Mouse (Mus musculus) cortical plate, adult 2 months (tissue): ENCODE results near the gene Ppp2r5a. TPM values are rescaled to one million over a fixed set of nuclear protein-coding genes. Genes with fewer than 3 reads are reported as not detected.
"Not testable (repeated sequence)": the region's sequence is repeated elsewhere in the genome, so short reads cannot be mapped to it uniquely, and the experiment has no call there.

ENCODE experiments used
- H3K27ac ChIP-seq: fragments of 200-500 bp; 2 replicates; pipeline ENCODE4 v1.5.1; 2012; ENCODE audit warnings: low read length, control low read depth, inconsistent platforms; ENCODE audit not compliant: insufficient read depth
- H3K4me1 ChIP-seq: fragments of 200-500 bp; 2 replicates; pipeline ENCODE4 v1.6.1; 2011; ENCODE audit warnings: low read length; ENCODE audit not compliant: control insufficient read depth, insufficient read depth
- H3K4me3 ChIP-seq: fragments of 200-500 bp; 2 replicates; pipeline ENCODE4 v1.5.1; 2011; ENCODE audit warnings: mild to moderate bottlenecking, low read length, control low read depth; ENCODE audit not compliant: insufficient read depth
- CTCF ChIP-seq: fragments of 200-500 bp; IDR thresholded peaks from 2 replicates; pipeline ENCODE4 v1.5.1; 2011; ENCODE audit warnings: mild to moderate bottlenecking, control low read depth, low read length; ENCODE audit not compliant: insufficient read depth; ENCODE audit errors: extremely low read depth
- POLR2A ChIP-seq: fragments of 200-500 bp; IDR thresholded peaks from 2 replicates; pipeline ENCODE4 v1.6.1; 2011; ENCODE audit warnings: mild to moderate bottlenecking, low read length, control low read depth; ENCODE audit not compliant: insufficient read depth; ENCODE audit errors: extremely low read depth
- polyA plus RNA-seq: library from polyadenylated mRNA; depleted of rRNA; stranded (reverse); fragments of >200 nt; gene quantifications from 2 replicates; pipeline ENCODE4 v1.2.3, GENCODE M21; 2012

The Ppp2r5a gene
- polyA plus RNA-seq, 1 experiment = 79.8 TPM

- Histone ChIP-seq H3K4me1 (peaks cover 5% of the 10 kb centered on the region), H3K27ac (no peak overlapping the region), H3K4me3 (no peak overlapping the region)
- TF ChIP-seq POLR2A (no peak), CTCF (no peak)
Observed at GRCm38 (mm10) chr1:191436647-191437046, 33.6 kb upstream of the Ppp2r5a start.

- no peak overlapping the region for H3K27ac ChIP-seq
Observed at GRCm38 (mm10) chr1:191435359-191435758, 32.3 kb upstream of the Ppp2r5a start.

GRCm38 (mm10) chr1:191432531-191432930 is 29.5 kb upstream of the Ppp2r5a start:
- Histone ChIP-seq H3K4me3 (no peak overlapping the region), H3K4me1 (peaks cover 6% of the 10 kb centered on the region), H3K27ac (no peak overlapping the region)
- TF ChIP-seq CTCF = no peak
- TF ChIP-seq POLR2A = no peak

More at GRCm38 (mm10) chr1:191435359-191435758, 32.3 kb upstream of the Ppp2r5a start:
- peaks cover 6% of the 10 kb centered on the region for H3K4me1 ChIP-seq
- TF ChIP-seq POLR2A (no peak), CTCF (no peak)
- no peak overlapping the region for H3K4me3 ChIP-seq

- Histone ChIP-seq H3K27ac (no peak overlapping the region), H3K4me1 (peaks cover 6% of the 10 kb centered on the region), H3K4me3 (no peak overlapping the region)
- no peak for TF ChIP-seq CTCF
- no peak for TF ChIP-seq POLR2A
Observed at GRCm38 (mm10) chr1:191432023-191432422, 29.0 kb upstream of the Ppp2r5a start.

- 0 out of 2 replicates have a peak, but pooled peaks cover 2% of the 10 kb centered on the region for H3K4me1 ChIP-seq
- no peak overlapping the region for H3K4me3 ChIP-seq
- TF ChIP-seq POLR2A = no peak
- H3K27ac ChIP-seq = no peak overlapping the region; the same call in 1 of the 2 replicates
Observed at GRCm38 (mm10) chr1:191430121-191430520, 27.0 kb upstream of the Ppp2r5a start.

GRCm38 (mm10) chr1:191425884-191426283 is 22.8 kb upstream of the Ppp2r5a start:
- Histone ChIP-seq H3K27ac (no peak overlapping the region), H3K4me3 (no peak overlapping the region), H3K4me1 (0 out of 2 replicates have a peak, but pooled peaks cover 2% of the 10 kb centered on the region)
- no peak for TF ChIP-seq POLR2A
- TF ChIP-seq CTCF = no peak

GRCm38 (mm10) chr1:191423201-191423600 is 20.1 kb upstream of the Ppp2r5a start:
- TF ChIP-seq CTCF = no peak
- no peak for TF ChIP-seq POLR2A

GRCm38 (mm10) chr1:191422714-191423113 is 19.6 kb upstream of the Ppp2r5a start:
- H3K4me3 ChIP-seq, H3K27ac ChIP-seq, H3K4me1 ChIP-seq: not testable (repeated sequence)

More at GRCm38 (mm10) chr1:191423201-191423600, 20.1 kb upstream of the Ppp2r5a start:
- Histone ChIP-seq H3K27ac (no peak overlapping the region), H3K4me1 (no peaks in the 10 kb centered on the region), H3K4me3 (no peak overlapping the region)

- no peak for TF ChIP-seq POLR2A
- no peak for TF ChIP-seq CTCF
- no peak overlapping the region for H3K4me3 ChIP-seq
- no peaks in the 10 kb centered on the region for H3K4me1 ChIP-seq
- H3K27ac ChIP-seq = no peak overlapping the region
Observed at GRCm38 (mm10) chr1:191422164-191422563, 19.1 kb upstream of the Ppp2r5a start.

GRCm38 (mm10) chr1:191421426-191421999 is 18.4 kb upstream of the Ppp2r5a start:
- Histone ChIP-seq H3K4me1 (no peaks in the 10 kb centered on the region), H3K27ac (no peak overlapping the region), H3K4me3 (no peak overlapping the region)
- TF ChIP-seq POLR2A = no peak
- TF ChIP-seq CTCF = no peak
